Mouse (Mus musculus) liver, postnatal 0 days (tissue): ENCODE results near the gene Plekhm3.

Experiments used
- CTCF ChIP-seq: sonication (generic); IDR thresholded peaks from 2 replicates; pipeline ENCODE4 v1.5.1; 2016; ENCODE audit warnings: antibody characterized with exemption, low read depth
- EP300 ChIP-seq: IDR thresholded peaks from 2 replicates; pipeline ENCODE4 v1.6.1; 2016; ENCODE audit warnings: antibody characterized with exemption, low read depth, mild to moderate bottlenecking

GRCm38 (mm10) chr1:64938907-64939306 is 17.7 kb downstream of the Plekhm3 start:
- TF ChIP-seq CTCF (no peak), EP300 (no peak)
